Mouse (Mus musculus) C2C12 (cell line): ENCODE measurements at regions not wholly inside any gene's neighbourhood (a gene's known extent, or its start where the extent isn't known, plus 50 kb on each side); places are given as distances from the start of the nearest gene placed in this dataset.

Experiments used
- H3K27me3 ChIP-seq: one replicate; pipeline ENCODE4 v1.6.1; 2011; ENCODE audit not compliant: control insufficient read depth, insufficient read depth, insufficient read length
- H3K36me3 ChIP-seq: one replicate; pipeline ENCODE4 v1.6.1; 2011; ENCODE audit not compliant: control insufficient read depth, insufficient read depth
- H3K4me3 ChIP-seq: one replicate; pipeline ENCODE4 v1.5.1; 2011; ENCODE audit warnings: mild to moderate bottlenecking, control low read depth; ENCODE audit not compliant: poor library complexity, insufficient read depth, severe bottlenecking
- H3K79me2 ChIP-seq: one replicate; pipeline ENCODE4 v1.6.1; 2011; ENCODE audit not compliant: control insufficient read depth, insufficient read depth
- H3K79me3 ChIP-seq: one replicate; pipeline ENCODE4 v1.6.1; 2011; ENCODE audit warnings: low read depth, control low read depth
- H3ac ChIP-seq: one replicate; pipeline ENCODE3; 2011; ENCODE audit warnings: low read depth; ENCODE audit not compliant: control insufficient read depth, insufficient read length
- CEBPB ChIP-seq: IDR thresholded peaks from one replicate; pipeline ENCODE4 v1.6.1; 2011; ENCODE audit warnings: low read depth, mild to moderate bottlenecking, control low read depth, moderate library complexity
- CTCF ChIP-seq: IDR thresholded peaks from one replicate; pipeline ENCODE4 v1.5.1; 2011; ENCODE audit not compliant: control insufficient read depth, insufficient read depth, insufficient read length
- FOSL1 ChIP-seq: IDR thresholded peaks from one replicate; pipeline ENCODE4 v1.8.0; 2011; ENCODE audit warnings: mild to moderate bottlenecking, low read length; ENCODE audit not compliant: poor library complexity, insufficient read depth, severe bottlenecking
- MAX ChIP-seq: IDR thresholded peaks from one replicate; pipeline ENCODE4 v1.6.1; 2011; ENCODE audit warnings: mild to moderate bottlenecking, control low read depth
- MYOD1 ChIP-seq: IDR thresholded peaks from one replicate; pipeline ENCODE4 v1.6.1; 2011; ENCODE audit warnings: low read depth; ENCODE audit not compliant: control insufficient read depth, insufficient read length
- MYOG ChIP-seq: IDR thresholded peaks from one replicate; pipeline ENCODE4 v1.6.1; 2011; ENCODE audit not compliant: control insufficient read depth, insufficient read length; ENCODE audit errors: extremely low read depth
- USF1 ChIP-seq: IDR thresholded peaks from one replicate; pipeline ENCODE4 v1.6.1; 2011; ENCODE audit warnings: low read depth, mild to moderate bottlenecking, control low read depth, moderate library complexity

DNA sequence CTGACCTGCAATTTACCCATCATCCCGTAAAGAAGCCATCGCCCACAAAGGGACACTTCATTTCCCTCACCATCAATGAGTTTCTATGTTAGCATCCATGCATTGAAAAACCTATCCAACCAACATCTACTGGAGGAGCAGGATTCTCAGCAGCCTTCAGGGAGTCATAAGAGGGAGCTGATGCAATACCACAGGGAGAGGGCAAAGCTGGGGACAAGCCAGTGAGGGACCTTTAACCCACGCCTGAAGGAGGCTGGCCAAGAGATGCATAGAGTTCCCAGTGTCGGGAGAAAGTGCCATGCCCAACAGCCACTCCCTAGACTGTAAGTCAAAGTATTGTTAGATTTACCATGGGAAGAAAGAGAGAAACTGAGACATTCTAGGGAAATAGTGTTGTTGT is 96.7 kb downstream of the Evx1 start:
- TF ChIP-seq FOSL1 (no peak), MAX (no peak), MYOD1 (no peak), MYOG (no peak), CEBPB (no peak), USF1 (no peak), CTCF (no peak)

DNA sequence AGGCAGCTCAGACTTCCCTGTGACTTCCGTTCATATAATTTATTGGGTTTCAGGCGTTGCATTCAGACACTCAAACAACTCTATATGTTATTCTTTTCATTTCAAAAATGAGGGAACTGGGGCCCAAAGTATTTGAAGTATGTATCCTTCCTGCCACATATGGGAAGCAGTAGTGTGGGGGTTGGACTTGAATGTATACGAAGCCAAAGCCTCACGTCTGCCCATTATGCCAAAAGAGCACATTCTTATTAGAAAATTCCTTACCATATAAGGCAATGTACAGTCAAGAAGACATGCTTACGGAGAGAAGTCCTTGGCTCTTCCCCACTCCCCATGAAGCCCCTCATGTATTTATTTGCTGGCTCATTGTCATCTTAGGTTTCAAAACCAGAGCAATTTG is 97.4 kb downstream of the Evx1 start:
- no peak overlapping the region for H3ac ChIP-seq
- no peak overlapping the region for H3K4me3 ChIP-seq
- TF ChIP-seq MAX = no peak
- no peak for TF ChIP-seq MYOG
- no peak for TF ChIP-seq CTCF
- no peak for TF ChIP-seq MYOD1
- no peak for TF ChIP-seq USF1
- TF ChIP-seq CEBPB = no peak
- TF ChIP-seq FOSL1 = no peak
- H3K79me2 ChIP-seq = no peaks in the 10 kb centered on the region
- H3K27me3 ChIP-seq = no peaks in the 10 kb centered on the region
- no peaks in the 10 kb centered on the region for H3K79me3 ChIP-seq
- H3K36me3 ChIP-seq = no peaks in the 10 kb centered on the region

More for the DNA sequence above, 96.7 kb downstream of the Evx1 start:
- Histone ChIP-seq H3K4me3 (no peak overlapping the region), H3K79me3 (no peaks in the 10 kb centered on the region), H3K27me3 (no peaks in the 10 kb centered on the region), H3ac (no peak overlapping the region), H3K79me2 (no peaks in the 10 kb centered on the region), H3K36me3 (no peaks in the 10 kb centered on the region)

DNA sequence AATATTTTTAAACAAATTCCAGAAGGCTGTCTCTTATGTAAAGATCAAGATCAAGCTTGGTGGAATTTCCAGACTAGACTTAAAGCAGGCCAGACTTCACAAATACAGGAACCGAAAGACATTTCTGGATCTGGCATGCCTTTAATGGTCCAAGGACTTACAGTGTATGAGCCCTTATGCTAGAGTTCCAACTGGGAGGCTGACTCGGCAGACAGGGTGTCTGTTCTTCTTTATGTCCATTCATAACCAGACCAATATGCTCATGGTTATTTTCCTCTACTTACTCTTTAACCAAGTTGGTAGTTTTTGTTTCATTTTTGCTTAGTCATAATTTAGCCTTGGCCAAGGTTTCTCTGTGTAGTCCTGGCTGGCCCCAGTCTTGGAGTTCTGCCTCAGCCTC is 98.0 kb downstream of the Evx1 start:
- no peak overlapping the region for H3K4me3 ChIP-seq
- no peaks in the 10 kb centered on the region for H3K79me3 ChIP-seq
- no peak overlapping the region for H3ac ChIP-seq
- no peak for TF ChIP-seq CEBPB
- no peak for TF ChIP-seq MYOG
- no peak for TF ChIP-seq USF1
- no peak for TF ChIP-seq MYOD1
- TF ChIP-seq CTCF = no peak
- no peak for TF ChIP-seq FOSL1
- TF ChIP-seq MAX = no peak
- no peaks in the 10 kb centered on the region for H3K79me2 ChIP-seq
- no peaks in the 10 kb centered on the region for H3K27me3 ChIP-seq
- H3K36me3 ChIP-seq = no peaks in the 10 kb centered on the region

DNA sequence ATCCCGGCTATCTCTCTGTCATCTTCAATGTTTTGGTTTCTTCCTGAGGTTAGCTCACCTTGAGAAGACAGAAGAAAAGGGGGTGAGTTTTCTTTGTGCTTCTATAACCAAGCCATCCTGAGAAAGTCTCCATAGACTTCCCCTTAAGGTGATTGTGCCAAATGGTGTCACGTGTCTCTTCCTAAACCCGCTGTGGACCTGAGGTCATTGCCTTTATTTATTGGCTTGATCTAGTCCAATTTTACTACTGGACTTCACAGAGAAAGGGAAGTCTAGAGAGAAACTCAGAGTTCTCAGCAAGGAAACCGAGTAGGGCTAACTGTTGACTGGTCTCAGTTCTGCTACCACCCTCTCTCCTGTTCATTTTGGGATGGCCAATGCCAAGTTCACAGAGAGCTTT is 100.3 kb downstream of the Evx1 start:
- Histone ChIP-seq H3K79me3 (no peaks in the 10 kb centered on the region), H3ac (no peak overlapping the region), H3K4me3 (no peak overlapping the region), H3K79me2 (no peaks in the 10 kb centered on the region), H3K27me3 (no peaks in the 10 kb centered on the region), H3K36me3 (no peaks in the 10 kb centered on the region)
- TF ChIP-seq USF1 (no peak), MAX (no peak), FOSL1 (no peak), CEBPB (no peak), MYOD1 (no peak), MYOG (no peak), CTCF (no peak)

DNA sequence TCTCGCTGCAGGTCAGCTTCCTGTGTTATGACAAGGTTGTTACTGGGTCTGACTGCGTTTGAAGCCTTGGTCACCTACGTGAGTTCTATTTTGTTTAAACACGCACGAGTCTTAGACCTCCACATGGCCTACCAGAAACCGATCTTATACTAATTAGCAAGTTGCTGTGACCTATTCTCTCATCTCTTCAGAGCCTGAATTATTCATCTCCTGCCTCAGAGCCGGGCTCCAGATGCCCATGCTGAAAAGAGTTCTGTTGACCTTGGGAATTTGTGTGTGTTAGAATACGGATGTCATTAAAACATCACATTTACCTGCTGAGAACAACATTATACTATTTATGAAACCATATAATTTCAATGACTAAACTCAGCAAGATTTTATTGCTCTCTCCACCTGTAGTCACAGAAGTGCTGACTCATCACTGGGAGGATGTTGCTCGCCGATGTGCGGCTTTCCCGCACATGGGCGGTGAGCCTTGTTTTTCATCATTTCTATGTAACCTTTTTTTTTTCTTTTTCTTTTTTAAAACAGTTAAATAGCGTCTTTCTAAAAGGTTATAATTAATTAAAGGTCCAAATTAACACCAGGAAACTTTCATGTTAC is 102.1 kb downstream of the Evx1 start:
- no peak overlapping the region for H3K4me3 ChIP-seq
- TF ChIP-seq FOSL1 = no peak
- TF ChIP-seq MYOD1 = no peak
- no peak for TF ChIP-seq CTCF
- no peak for TF ChIP-seq MYOG
- no peak for TF ChIP-seq USF1
- no peak for TF ChIP-seq CEBPB
- no peak for TF ChIP-seq MAX
- no peak overlapping the region for H3ac ChIP-seq
- H3K79me2 ChIP-seq = no peaks in the 10 kb centered on the region
- no peaks in the 10 kb centered on the region for H3K27me3 ChIP-seq
- H3K36me3 ChIP-seq = no peaks in the 10 kb centered on the region
- no peaks in the 10 kb centered on the region for H3K79me3 ChIP-seq

DNA sequence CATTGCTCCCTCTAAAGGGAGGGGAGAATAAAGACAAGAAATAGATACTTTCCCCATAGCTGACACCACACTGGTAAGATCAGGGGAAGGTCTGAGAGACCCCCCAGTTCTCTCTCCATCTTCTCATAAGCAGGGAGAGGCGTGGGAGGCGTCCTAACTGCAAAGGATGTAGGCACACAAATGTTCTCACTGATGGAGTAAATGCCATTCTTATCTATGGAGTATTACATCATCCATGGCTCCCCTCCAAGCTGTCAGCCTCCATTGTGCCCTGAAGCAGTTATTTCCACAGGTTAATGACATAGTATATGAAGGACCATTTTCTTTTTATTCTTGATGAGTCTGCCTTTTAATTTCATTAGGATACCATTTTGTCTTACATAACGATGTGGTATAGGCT is 103.2 kb downstream of the Evx1 start:
- TF ChIP-seq USF1 = no peak
- TF ChIP-seq CEBPB = no peak
- no peak for TF ChIP-seq CTCF
- no peaks in the 10 kb centered on the region for H3K27me3 ChIP-seq
- no peaks in the 10 kb centered on the region for H3K79me2 ChIP-seq
- H3K79me3 ChIP-seq = no peaks in the 10 kb centered on the region
- no peaks in the 10 kb centered on the region for H3K36me3 ChIP-seq
- H3K4me3 ChIP-seq = no peak overlapping the region
- no peak overlapping the region for H3ac ChIP-seq
